17 mouse cellular contexts compared by ENCODE assay signal in genomic region chr11:95704032-95704969, GRCm38 (mm10).
"Had no signal": no experiment of that assay in that cellular context is flagged by ENCODE, and none has a peak within 500 bp of the region (broad histone marks: within the 10 kb centered on the region; RNA-seq: fewer than 3 reads in every experiment).

No protein-coding gene starts in this region.

- DNase-seq: kidney, adult 11 months; kidney, adult 9 months; kidney, postnatal 14 days; layer of hippocampus, adult 9-11 months; layer of hippocampus, postnatal 36 days; lung, adult 18-20 months; lung, postnatal 36 days; retina, postnatal 1 day; right cerebral cortex, postnatal 4 days; spleen, adult 18-20 months; thymus, adult 18-20 months; thymus, postnatal 14 days had no signal

- H3K27me3 ChIP-seq: limb, embryonic 13.5 days; midbrain, embryonic 13.5 days had no signal

- H3K36me3 ChIP-seq: limb, embryonic 13.5 days; midbrain, embryonic 13.5 days had no signal

- H3K4me1 ChIP-seq: midbrain, embryonic 13.5 days had no signal

- H3K27ac ChIP-seq: limb, embryonic 13.5 days; liver, embryonic 14.5 days; midbrain, embryonic 13.5 days had no signal

- H3K4me3 ChIP-seq: limb, embryonic 13.5 days; megakaryocyte, embryonic 14.5 days; midbrain, embryonic 13.5 days; myocyte had no signal

- H3K9ac ChIP-seq: limb, embryonic 13.5 days; liver, embryonic 14.5 days; midbrain, embryonic 13.5 days had no signal

- ATAC-seq: midbrain, embryonic 13.5 days had no signal

- H3K9me3 ChIP-seq: limb, embryonic 13.5 days; midbrain, embryonic 13.5 days had no signal

- H3K4me2 ChIP-seq: limb, embryonic 13.5 days; midbrain, embryonic 13.5 days had no signal
